In the genomic region with DNA sequence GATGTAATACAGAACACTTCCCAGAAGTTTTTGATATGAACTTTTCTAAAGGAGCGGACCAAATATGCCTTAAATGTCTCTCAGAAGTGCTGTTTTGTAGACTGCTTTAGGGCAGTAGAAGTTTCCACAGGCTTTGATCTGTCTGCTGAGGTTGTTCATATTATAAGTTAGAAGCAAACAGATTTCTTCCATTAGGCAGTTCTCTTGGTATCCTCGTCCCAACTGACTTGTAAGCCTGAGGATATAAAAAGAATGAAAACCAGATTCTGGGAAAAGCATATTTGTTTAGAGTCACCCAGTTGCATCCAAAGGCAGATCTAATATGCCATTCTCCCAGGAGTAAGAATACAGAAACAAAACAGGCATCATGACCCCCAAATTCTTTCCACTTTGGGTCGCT, we compare ENCODE assay signal across 20 mouse cellular contexts. TPM values are rescaled to one million over a fixed set of nuclear protein-coding genes. Genes with fewer than 3 reads are reported as not detected.
"Had no signal": no experiment of that assay in that cellular context is flagged by ENCODE, and none has a peak within 500 bp of the region (broad histone marks: within the 10 kb centered on the region; RNA-seq: fewer than 3 reads in every experiment).

No protein-coding gene starts in this region.

- H3K4me3 ChIP-seq: lung, embryonic 15.5 days; megakaryocyte, embryonic 14.5 days; midbrain, embryonic 10.5 days; midbrain, embryonic 12.5 days; myocyte; neural tube, embryonic 12.5 days; stomach, embryonic 15.5 days had no signal

- H3K9ac ChIP-seq: liver, postnatal 0 days; lung, embryonic 15.5 days; midbrain, embryonic 12.5 days; neural tube, embryonic 12.5 days; stomach, embryonic 15.5 days had no signal

- H3K27me3 ChIP-seq: lung, embryonic 15.5 days; midbrain, embryonic 12.5 days; neural tube, embryonic 12.5 days; stomach, embryonic 15.5 days had no signal

- H3K4me1 ChIP-seq: lung, embryonic 15.5 days; megakaryocyte, embryonic 14.5 days; midbrain, embryonic 10.5 days; midbrain, embryonic 12.5 days; neural tube, embryonic 12.5 days; stomach, embryonic 15.5 days had no signal

- H3K4me2 ChIP-seq: lung, embryonic 15.5 days; midbrain, embryonic 12.5 days; neural tube, embryonic 12.5 days; stomach, embryonic 15.5 days had no signal

- H3K27ac ChIP-seq: lung, embryonic 15.5 days; macrophage; midbrain, embryonic 10.5 days; midbrain, embryonic 12.5 days; neural tube, embryonic 12.5 days; stomach, embryonic 15.5 days; stomach, postnatal 0 days had no signal

- ATAC-seq: liver, postnatal 0 days; lung, postnatal 0 days; midbrain, embryonic 16.5 days had no signal

- H3K36me3 ChIP-seq: lung, embryonic 15.5 days; midbrain, embryonic 10.5 days; midbrain, embryonic 12.5 days; neural tube, embryonic 12.5 days; stomach, embryonic 15.5 days had no signal

- DNase-seq: liver, postnatal 0 days; lung, adult 2 months; lung, postnatal 14 days; lung, postnatal 36 days; midbrain, embryonic 14.5 days; right cerebral cortex, postnatal 14 days; thymus, adult 2 months; thymus, postnatal 25 days; thymus, postnatal 4 days had no signal

- H3K9me3 ChIP-seq: lung, embryonic 15.5 days; megakaryocyte, embryonic 14.5 days; midbrain, embryonic 10.5 days; midbrain, embryonic 12.5 days; neural tube, embryonic 12.5 days; stomach, embryonic 15.5 days had no signal

RNA-seq across cellular contexts. Expression of a gene that starts 24.9 kb away (rescaled TPM):
- polyA plus RNA-seq: myocyte had no signal
